Mouse (Mus musculus): ENCODE data around the gene Rab42. TPM values are rescaled to one million over a fixed set of nuclear protein-coding genes. Genes with fewer than 3 reads are reported as not detected.

The Rab42 gene
- polyA plus RNA-seq (2011; ENCODE audit: insufficient read depth, insufficient read length, low read depth, missing spikeins) = 0.90 TPM in 1 of 2 replicates, not detected in the other

GRCm38 (mm10) chr4:132302939-132303479, at the start of gene Rab42:
Gene Rab42 (minus strand): TSS chr4:132303385.
- peak within 1 kb of the TSS; percentile 57 for H3K27ac ChIP-seq (ENCODE audit: insufficient read depth, low read length)

GRCm38 (mm10) chr4:132352739-132353138, 49.6 kb upstream of the Rab42 start:
- Histone ChIP-seq H3K27ac (ENCODE audit: insufficient read depth, low read length) (peak overlapping the region; percentile 99), H3K4me1 (ENCODE audit: control insufficient read depth, insufficient read depth, low read length) (peaks cover 2% of the 10 kb centered on the region), H3K27me3 (ENCODE audit: control insufficient read depth, insufficient read depth, low read length, poor library complexity, severe bottlenecking) (no peaks in the 10 kb centered on the region), H3K4me3 (ENCODE audit: low read depth, low read length) (peak overlapping the region; percentile 76), H3K36me3 (ENCODE audit: control insufficient read depth, insufficient read depth, low read length, poor library complexity, severe bottlenecking) (peaks cover 31% of the 10 kb centered on the region), H3K9me3 (replicated peaks; ENCODE audit: control insufficient read depth, insufficient read depth, low read length, poor library complexity, severe bottlenecking) (no peaks in the 10 kb centered on the region), H3K9ac (ENCODE audit: low read depth, poor library complexity, severe bottlenecking) (peak overlapping the region; percentile 100)
- TF ChIP-seq CTCF (IDR thresholded peaks at IDR 0.05; ENCODE audit: low read depth, low read length) (no peak), POLR2A (IDR thresholded peaks at IDR 0.05; ENCODE audit: insufficient read depth, low read length) (no peak), EP300 (IDR thresholded peaks at IDR 0.05; ENCODE audit: insufficient read depth, low read depth, low read length) (no peak)

More at GRCm38 (mm10) chr4:132302939-132303479, at the start of gene Rab42:
- Histone ChIP-seq H3K27me3 (ENCODE audit: control insufficient read depth, insufficient read depth, low read length, poor library complexity, severe bottlenecking) (no peaks in the 10 kb centered on the region), H3K9ac (ENCODE audit: low read depth, poor library complexity, severe bottlenecking) (peak within 1 kb of the TSS; percentile 17), H3K9me3 (replicated peaks; ENCODE audit: control insufficient read depth, insufficient read depth, low read length, poor library complexity, severe bottlenecking) (no peaks in the 10 kb centered on the region), H3K4me3 (ENCODE audit: low read depth, low read length) (peak within 1 kb of the TSS; percentile 77), H3K4me1 (ENCODE audit: control insufficient read depth, insufficient read depth, low read length) (peaks cover 3% of the 10 kb centered on the region), H3K36me3 (ENCODE audit: control insufficient read depth, insufficient read depth, low read length, poor library complexity, severe bottlenecking) (no peaks in the 10 kb centered on the region)
- TF ChIP-seq POLR2A (IDR thresholded peaks at IDR 0.05; ENCODE audit: insufficient read depth, low read length) (no peak), EP300 (IDR thresholded peaks at IDR 0.05; ENCODE audit: insufficient read depth, low read depth, low read length) (no peak), CTCF (IDR thresholded peaks at IDR 0.05; ENCODE audit: low read depth, low read length) (no peak)

- Histone ChIP-seq H3K9me3 (replicated peaks; ENCODE audit: control insufficient read depth, insufficient read depth, low read length, poor library complexity, severe bottlenecking) (no peaks in the 10 kb centered on the region), H3K4me3 (ENCODE audit: low read depth, low read length) (peak overlapping the region; percentile 77), H3K36me3 (ENCODE audit: control insufficient read depth, insufficient read depth, low read length, poor library complexity, severe bottlenecking) (peaks cover 31% of the 10 kb centered on the region), H3K9ac (ENCODE audit: low read depth, poor library complexity, severe bottlenecking) (peak overlapping the region; percentile 100), H3K27ac (ENCODE audit: insufficient read depth, low read length) (peak overlapping the region; percentile 99), H3K27me3 (ENCODE audit: control insufficient read depth, insufficient read depth, low read length, poor library complexity, severe bottlenecking) (no peaks in the 10 kb centered on the region), H3K4me1 (ENCODE audit: control insufficient read depth, insufficient read depth, low read length) (peaks cover 5% of the 10 kb centered on the region)
- TF ChIP-seq EP300 (IDR thresholded peaks at IDR 0.05; ENCODE audit: insufficient read depth, low read depth, low read length) (no peak), CTCF (IDR thresholded peaks at IDR 0.05; ENCODE audit: low read depth, low read length) (no peak), POLR2A (IDR thresholded peaks at IDR 0.05; ENCODE audit: insufficient read depth, low read length) (no peak)
Measured at GRCm38 (mm10) chr4:132351401-132351800, 48.2 kb upstream of the Rab42 start.

GRCm38 (mm10) chr4:132350854-132351253, 47.7 kb upstream of the Rab42 start:
- Histone ChIP-seq H3K27me3 (ENCODE audit: control insufficient read depth, insufficient read depth, low read length, poor library complexity, severe bottlenecking) (no peaks in the 10 kb centered on the region), H3K36me3 (ENCODE audit: control insufficient read depth, insufficient read depth, low read length, poor library complexity, severe bottlenecking) (peaks cover 31% of the 10 kb centered on the region), H3K4me3 (ENCODE audit: low read depth, low read length) (no peak overlapping the region), H3K27ac (ENCODE audit: insufficient read depth, low read length) (peak overlapping the region; percentile 99), H3K4me1 (ENCODE audit: control insufficient read depth, insufficient read depth, low read length) (peaks cover 5% of the 10 kb centered on the region), H3K9ac (ENCODE audit: low read depth, poor library complexity, severe bottlenecking) (peak overlapping the region; percentile 100), H3K9me3 (replicated peaks; ENCODE audit: control insufficient read depth, insufficient read depth, low read length, poor library complexity, severe bottlenecking) (no peaks in the 10 kb centered on the region)
- TF ChIP-seq CTCF (IDR thresholded peaks at IDR 0.05; ENCODE audit: low read depth, low read length) = no peak
- no peak for TF ChIP-seq POLR2A (IDR thresholded peaks at IDR 0.05; ENCODE audit: insufficient read depth, low read length)

GRCm38 (mm10) chr4:132350123-132350740, 47.0 kb upstream of the Rab42 start:
- peaks cover 31% of the 10 kb centered on the region for H3K36me3 ChIP-seq (ENCODE audit: control insufficient read depth, insufficient read depth, low read length, poor library complexity, severe bottlenecking)
- peak overlapping the region; percentile 53 for H3K27ac ChIP-seq (ENCODE audit: insufficient read depth, low read length)
- TF ChIP-seq POLR2A (IDR thresholded peaks at IDR 0.05; ENCODE audit: insufficient read depth, low read length) (no peak), EP300 (IDR thresholded peaks at IDR 0.05; ENCODE audit: insufficient read depth, low read depth, low read length) (no peak), CTCF (IDR thresholded peaks at IDR 0.05; ENCODE audit: low read depth, low read length) (no peak)
- H3K9ac ChIP-seq (ENCODE audit: low read depth, poor library complexity, severe bottlenecking) = 0 out of 2 replicates have a peak overlapping the region, but pooled peaks have one; percentile 100
- no peaks in the 10 kb centered on the region for H3K27me3 ChIP-seq (ENCODE audit: control insufficient read depth, insufficient read depth, low read length, poor library complexity, severe bottlenecking)
- H3K9me3 ChIP-seq (replicated peaks; ENCODE audit: control insufficient read depth, insufficient read depth, low read length, poor library complexity, severe bottlenecking) = no peaks in the 10 kb centered on the region
- H3K4me1 ChIP-seq (ENCODE audit: control insufficient read depth, insufficient read depth, low read length) = peaks cover 5% of the 10 kb centered on the region
- no peak overlapping the region for H3K4me3 ChIP-seq (ENCODE audit: low read depth, low read length)
